Mouse (Mus musculus) embryonic facial prominence, embryonic 11.5 days (tissue): ENCODE measurements around the gene Nmrk1. TPM values are rescaled to one million over a fixed set of nuclear protein-coding genes. Genes with fewer than 3 reads are reported as not detected.

Experiments used
- ATAC-seq: fragments of 200-750 bp; cut with Nextera tagmentation; replicated peaks from 2 replicates; pipeline ENCODE4 v1.8.0; 2017; ENCODE audit warnings: low read depth; ENCODE audit not compliant: insufficient number of reproducible peaks, low FRiP score, low TSS enrichment
- DNase-seq: peaks from one replicate; pipeline ENCODE4 v3.0.0-alpha.2; 2015; ENCODE audit warnings: low spot score
- H3K27ac ChIP-seq: fragments of 300-500 bp; sonication (generic); replicated peaks from 2 replicates; pipeline ENCODE4 v1.5.1; 2014; ENCODE audit warnings: mild to moderate bottlenecking, low read depth, low read length, control low read depth
- H3K27me3 ChIP-seq: fragments of 300-500 bp; sonication (generic); 2 replicates; pipeline ENCODE4 v1.6.1; 2014; ENCODE audit warnings: mild to moderate bottlenecking, low read length, moderate library complexity, mixed read lengths; ENCODE audit not compliant: control insufficient read depth, insufficient read depth
- H3K36me3 ChIP-seq: fragments of 300-500 bp; sonication (generic); replicated peaks from 2 replicates; pipeline ENCODE4 v1.6.1; 2014; ENCODE audit warnings: low read depth, mild to moderate bottlenecking, low read length, moderate library complexity, mixed read lengths; ENCODE audit not compliant: control insufficient read depth, insufficient read depth
- H3K4me1 ChIP-seq: fragments of 300-500 bp; sonication (generic); 2 replicates; pipeline ENCODE4 v1.6.1; 2014; ENCODE audit warnings: low read length, mixed read lengths; ENCODE audit not compliant: control insufficient read depth, insufficient read depth
- H3K4me2 ChIP-seq: fragments of 300-500 bp; sonication (generic); 2 replicates; pipeline ENCODE4 v1.6.1; 2014; ENCODE audit warnings: low read depth, mild to moderate bottlenecking, control low read depth, low read length, moderate library complexity
- H3K4me3 ChIP-seq: fragments of 300-500 bp; sonication (generic); 2 replicates; pipeline ENCODE4 v1.5.1; 2014; ENCODE audit warnings: low read depth, low read length, control low read depth
- H3K9ac ChIP-seq: fragments of 300-500 bp; sonication (generic); replicated peaks from 2 replicates; pipeline ENCODE4 v1.6.1; 2014; ENCODE audit warnings: mild to moderate bottlenecking, control low read depth, low read length
- H3K9me3 ChIP-seq: fragments of 300-500 bp; sonication (generic); replicated peaks from 2 replicates; pipeline ENCODE4 v1.6.1; 2016; ENCODE audit warnings: mild to moderate bottlenecking, low read length, inconsistent platforms, mixed read lengths; ENCODE audit not compliant: control insufficient read depth
- WGBS: fragments of 180-500 bp; shearing (Covaris S2); extraction: QIAGEN DNeasy Blood & Tissue Kit; methylation state at CpG from one replicate; pipeline ENCODE4 v1.1.7; 2014; 5-methylcytosine and 5-hydroxymethylcytosine counted together
- polyA plus RNA-seq: library from polyadenylated mRNA; unstranded; fragments of >200 nt; fragmentation: Nextera tagmentation; extraction: Ambion mirVana; gene quantifications from 2 replicates; pipeline ENCODE4 v1.2.1, GENCODE M21; 2014

The Nmrk1 gene
- polyA plus RNA-seq, 1 experiment from 2014 or later = 5.1 TPM

DNA sequence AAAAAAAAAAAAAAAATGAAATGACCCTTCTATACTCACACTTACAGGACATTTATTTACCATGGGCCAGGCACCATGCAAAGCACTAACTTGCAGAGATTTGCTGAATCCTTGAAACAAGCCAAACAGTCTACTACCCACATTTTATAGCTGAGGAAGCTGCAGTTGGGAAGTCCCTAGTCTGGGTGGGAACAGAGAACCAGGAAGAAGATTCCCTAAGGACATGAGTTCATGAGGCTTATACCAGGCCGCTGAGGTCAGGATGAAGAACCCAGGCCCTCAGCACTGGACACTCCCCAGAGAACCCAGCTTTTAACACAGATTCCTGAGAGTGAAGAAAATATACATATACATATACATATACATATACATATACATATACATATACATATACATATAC is 14.2 kb upstream of the Nmrk1 start:
- Histone ChIP-seq H3K4me1 (no peaks in the 10 kb centered on the region), H3K9me3 (no peaks in the 10 kb centered on the region), H3K4me2 (no peak overlapping the region), H3K27me3 (no peaks in the 10 kb centered on the region), H3K4me3 (no peak overlapping the region), H3K27ac (no peak overlapping the region), H3K36me3 (no peaks in the 10 kb centered on the region), H3K9ac (no peak overlapping the region)
- ATAC-seq = no peak
- DNase-seq = no peak
- 91% methylated on average over 1 of the region's 1 CpGs for WGBS

GRCm38 (mm10) chr19:18619060-18619459 is 12.7 kb upstream of the Nmrk1 start:
- Histone ChIP-seq H3K4me2 (no peak overlapping the region), H3K4me3 (no peak overlapping the region), H3K27ac (no peak overlapping the region), H3K4me1 (no peaks in the 10 kb centered on the region), H3K36me3 (no peaks in the 10 kb centered on the region), H3K9ac (no peak overlapping the region), H3K9me3 (no peaks in the 10 kb centered on the region), H3K27me3 (no peaks in the 10 kb centered on the region)
- 76% methylated on average over 5 of the region's 5 CpGs for WGBS
- DNase-seq (no peak), ATAC-seq (no peak)

DNA sequence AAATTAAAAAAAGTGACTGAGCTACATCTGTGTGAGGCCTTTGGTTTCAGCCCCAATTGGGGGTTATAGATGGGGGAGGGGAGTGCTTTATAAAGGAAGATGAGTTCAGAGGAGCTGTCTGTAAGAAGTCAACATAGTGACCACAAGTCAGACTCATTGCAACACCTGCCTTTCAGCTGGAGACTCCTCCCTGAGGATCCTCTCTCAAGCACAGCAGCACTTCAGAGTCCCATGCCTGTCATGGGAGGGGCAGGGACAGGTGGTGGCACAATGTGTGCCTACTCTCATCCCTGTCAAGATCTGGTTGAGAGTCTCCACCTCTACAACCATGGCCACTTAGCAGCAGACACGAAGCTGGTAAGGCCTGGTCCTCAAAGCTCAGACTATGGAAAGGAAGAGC is 12.1 kb upstream of the Nmrk1 start:
- WGBS = 75% methylated on average over 1 of the region's 1 CpGs

GRCm38 (mm10) chr19:18623894-18624293 is 7.9 kb upstream of the Nmrk1 start:
- ATAC-seq = no peak

More for the DNA sequence above, 12.1 kb upstream of the Nmrk1 start:
- Histone ChIP-seq H3K9ac (no peak overlapping the region), H3K4me3 (no peak overlapping the region), H3K4me2 (no peak overlapping the region), H3K27me3 (no peaks in the 10 kb centered on the region), H3K4me1 (no peaks in the 10 kb centered on the region), H3K36me3 (no peaks in the 10 kb centered on the region), H3K27ac (no peak overlapping the region), H3K9me3 (no peaks in the 10 kb centered on the region)
- ATAC-seq = no peak
- no peak for DNase-seq

DNA sequence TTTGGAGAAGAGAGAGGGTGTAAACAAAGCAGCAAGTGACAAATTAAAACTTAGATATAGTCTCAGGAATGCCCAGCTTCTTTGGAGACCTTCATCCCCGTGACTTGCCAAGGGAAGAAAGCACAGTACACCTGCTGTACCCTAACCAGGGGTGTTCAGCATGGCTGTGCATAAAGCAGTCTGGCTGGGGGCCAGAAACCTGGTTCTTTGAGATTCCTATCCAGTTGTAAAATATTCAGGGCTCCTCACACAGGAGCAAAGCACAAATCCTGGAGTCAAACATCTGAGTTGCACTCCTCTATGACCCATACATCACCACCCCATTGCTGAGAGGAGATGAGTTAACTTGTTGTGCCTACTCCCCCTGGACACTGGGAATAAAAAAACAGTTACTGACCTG is 2.2 kb upstream of the Nmrk1 start:
- Histone ChIP-seq H3K27me3 (no peaks in the 10 kb centered on the region), H3K9me3 (no peaks in the 10 kb centered on the region), H3K4me3 (no peak overlapping the region), H3K4me2 (no peak overlapping the region), H3K9ac (no peak overlapping the region), H3K36me3 (no peaks in the 10 kb centered on the region), H3K4me1 (no peaks in the 10 kb centered on the region), H3K27ac (no peak overlapping the region)
- DNase-seq (no peak), ATAC-seq (no peak)
- 61% methylated on average over 1 of the region's 1 CpGs for WGBS

More at GRCm38 (mm10) chr19:18623894-18624293, 7.9 kb upstream of the Nmrk1 start:
- Histone ChIP-seq H3K36me3 (no peaks in the 10 kb centered on the region), H3K9ac (no peak overlapping the region), H3K9me3 (no peaks in the 10 kb centered on the region), H3K4me2 (no peak overlapping the region), H3K4me3 (no peak overlapping the region), H3K27me3 (no peaks in the 10 kb centered on the region), H3K27ac (no peak overlapping the region), H3K4me1 (no peaks in the 10 kb centered on the region)
- DNase-seq = no peak
- 82% methylated on average over 2 of the region's 2 CpGs for WGBS

DNA sequence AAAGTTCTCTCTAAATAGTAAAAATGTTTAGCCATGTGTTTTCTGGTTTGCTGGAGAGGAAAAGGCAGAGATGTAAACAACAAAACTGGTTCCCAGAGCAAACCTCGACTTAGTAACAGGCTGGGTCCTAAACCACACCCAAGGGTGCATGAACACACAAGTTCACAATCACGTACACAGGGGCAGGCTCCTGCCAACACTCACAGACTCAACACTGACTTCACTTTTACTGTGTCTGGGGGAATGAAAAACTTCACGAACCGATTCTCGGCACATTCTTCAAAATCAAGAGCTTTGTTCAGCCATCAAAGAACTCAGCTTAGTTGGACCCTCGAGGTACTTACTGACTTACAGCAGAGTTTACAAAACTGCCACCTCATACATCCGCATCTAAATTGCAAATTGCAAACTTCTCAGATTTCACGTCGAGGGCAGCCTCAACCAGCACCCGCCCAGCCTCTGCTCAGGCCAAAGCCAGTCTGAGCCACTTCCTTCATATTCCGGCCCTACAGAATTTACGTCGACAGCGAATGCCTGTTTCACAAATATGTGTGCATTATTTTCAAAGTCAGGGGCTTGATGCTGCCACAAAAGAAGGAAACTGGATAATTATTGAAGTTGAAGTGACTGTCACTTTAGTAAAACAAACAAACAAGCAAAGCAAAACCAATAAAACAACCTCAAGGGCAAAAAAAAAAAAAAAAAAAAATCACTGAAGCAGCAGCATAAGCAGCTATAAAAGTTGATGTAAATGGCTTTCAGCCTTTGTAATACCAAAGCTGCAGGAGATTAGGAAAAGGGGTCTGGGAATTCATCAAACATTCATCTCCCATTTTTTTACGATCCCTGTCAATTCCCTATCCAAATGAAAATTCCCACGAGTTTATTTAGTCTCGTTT is 1.3 kb upstream of the Nmrk1 start:
- Histone ChIP-seq H3K9ac (peak overlapping the region; percentile 73), H3K4me3 (peak overlapping the region; percentile 74), H3K36me3 (no peaks in the 10 kb centered on the region), H3K27me3 (no peaks in the 10 kb centered on the region), H3K4me1 (no peaks in the 10 kb centered on the region), H3K4me2 (peak overlapping the region; percentile 92), H3K27ac (no peak overlapping the region), H3K9me3 (no peaks in the 10 kb centered on the region)
- no peak for ATAC-seq
- 8% methylated on average over 17 of the region's 17 CpGs for WGBS
- DNase-seq = peak; percentile 53

DNA sequence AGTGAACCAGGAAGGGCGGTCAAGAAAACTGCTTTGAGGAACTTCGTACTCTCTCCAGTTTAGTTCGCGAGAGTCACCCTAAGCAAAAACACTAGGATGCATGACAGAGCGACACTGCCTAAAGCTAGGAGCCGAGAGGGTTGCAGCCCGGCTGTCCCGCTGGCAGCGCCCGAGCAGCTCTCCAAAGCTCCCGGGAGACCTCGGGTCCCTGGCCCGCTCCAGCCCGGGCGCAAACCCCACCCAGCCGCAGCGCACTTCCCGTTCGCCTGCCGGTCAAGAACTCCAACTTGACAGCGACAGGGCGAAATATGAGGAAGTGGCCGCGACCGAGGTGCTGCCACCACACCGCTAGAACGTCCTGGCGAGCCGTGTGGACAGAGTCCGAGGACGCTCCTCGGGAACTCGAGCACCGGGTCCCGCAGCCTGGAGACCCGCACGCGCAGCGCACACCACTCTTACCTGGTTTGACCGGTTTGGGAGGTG is 548 bp upstream of the Nmrk1 start:
- no peaks in the 10 kb centered on the region for H3K9me3 ChIP-seq
- no peaks in the 10 kb centered on the region for H3K4me1 ChIP-seq
- WGBS = 0% methylated on average over 40 of the region's 40 CpGs
- peak; percentile 54 for DNase-seq
- peak overlapping the region; percentile 74 for H3K4me3 ChIP-seq
- H3K36me3 ChIP-seq = no peaks in the 10 kb centered on the region; the same call in 1 of the 2 replicates
- peak; percentile 60; the same call in 1 of the 2 replicates for ATAC-seq
- peak overlapping the region; percentile 65 for H3K27ac ChIP-seq
- H3K4me2 ChIP-seq = peak overlapping the region; percentile 92
- H3K27me3 ChIP-seq = no peaks in the 10 kb centered on the region
- peak overlapping the region; percentile 73 for H3K9ac ChIP-seq
